Comparison of ENCODE assay signal across 8 mouse cellular contexts in the genomic region with DNA sequence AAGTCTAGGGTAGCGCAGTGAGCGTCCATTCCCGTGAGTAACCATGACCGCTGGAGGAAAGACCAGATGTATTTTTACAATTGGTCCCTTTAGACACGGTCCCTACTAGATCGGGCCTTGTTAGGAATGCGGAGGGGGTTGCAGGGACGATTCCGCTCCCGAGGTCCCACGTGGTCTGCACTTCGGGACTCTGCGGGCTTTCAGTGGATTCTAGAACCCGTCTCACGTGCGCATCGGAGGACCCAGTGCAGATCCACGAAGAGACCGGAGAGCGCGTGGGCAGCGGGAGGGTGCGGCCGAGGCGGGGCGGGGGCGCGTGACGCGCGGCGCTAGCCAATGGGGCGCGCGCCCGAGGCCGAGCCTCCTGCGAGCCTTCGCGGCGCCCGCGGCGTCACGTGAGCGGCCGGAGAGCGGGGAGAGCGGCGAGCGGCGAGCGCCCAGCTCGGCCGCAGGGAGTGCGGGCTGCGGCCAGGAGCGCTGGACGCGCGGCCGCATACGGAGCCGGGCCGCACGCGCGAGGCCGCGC. TPM values are rescaled to one million over a fixed set of nuclear protein-coding genes. Genes with fewer than 3 reads are reported as not detected.
DNase-seq lines count a peak whose midpoint lies in the region; ATAC-seq and TF ChIP-seq lines count a peak whose summit lies in the region.

A gene (plus strand): TSS at position 396 of the 526 bp plus-strand sequence.

- peaks cover 60% of the 10 kb centered on the region for H3K27me3 ChIP-seq in forebrain, embryonic 12.5 days
- peaks cover 40% of the 10 kb centered on the region for H3K27me3 ChIP-seq in heart, embryonic 13.5 days (replicated peaks)
- H3K27me3 ChIP-seq in kidney, embryonic 16.5 days (ENCODE audit: insufficient read depth, low read length) = peaks cover 17% of the 10 kb centered on the region
- peaks cover 23% of the 10 kb centered on the region for H3K27me3 ChIP-seq in limb, embryonic 14.5 days (ENCODE audit: control insufficient read depth, insufficient read depth, low read length)
- 0 out of 2 replicates have a peak, but pooled peaks cover 4% of the 10 kb centered on the region for H3K27me3 ChIP-seq in midbrain, postnatal 0 days (ENCODE audit: insufficient read depth, low read length)

- H3K27ac ChIP-seq in forebrain, embryonic 12.5 days = no peak within 1 kb of the TSS
- peak within 1 kb of the TSS; percentile 85 for H3K27ac ChIP-seq in heart, embryonic 13.5 days (replicated peaks)
- peak within 1 kb of the TSS; percentile 7 for H3K27ac ChIP-seq in kidney, embryonic 16.5 days (ENCODE audit: low read length)
- H3K27ac ChIP-seq in limb, embryonic 14.5 days (replicated peaks; ENCODE audit: low read depth, low read length) = no peak within 1 kb of the TSS
- H3K27ac ChIP-seq in midbrain, postnatal 0 days (ENCODE audit: low read depth, low read length) = peak within 1 kb of the TSS; percentile 82

- H3K36me3 ChIP-seq in forebrain, embryonic 12.5 days (replicated peaks) = no peaks in the 10 kb centered on the region
- H3K36me3 ChIP-seq in heart, embryonic 13.5 days = peaks cover 7% of the 10 kb centered on the region
- H3K36me3 ChIP-seq in kidney, embryonic 16.5 days (ENCODE audit: insufficient read depth, low read length) = peaks cover 4% of the 10 kb centered on the region; the same call in 1 of the 2 replicates
- H3K36me3 ChIP-seq in limb, embryonic 14.5 days (ENCODE audit: control insufficient read depth, insufficient read depth, low read length) = no peaks in the 10 kb centered on the region
- no peaks in the 10 kb centered on the region for H3K36me3 ChIP-seq in midbrain, postnatal 0 days (ENCODE audit: insufficient read depth, low read length)

- under 1% methylated on average over 47 of the region's 70 CpGs for WGBS in forebrain, embryonic 12.5 days
- WGBS in heart, embryonic 13.5 days = under 1% methylated on average over 70 of the region's 70 CpGs
- WGBS in kidney, embryonic 16.5 days = under 1% methylated on average over 64 of the region's 70 CpGs
- WGBS in limb, embryonic 14.5 days = under 1% methylated on average over 48 of the region's 70 CpGs
- 1% methylated on average over 48 of the region's 70 CpGs for WGBS in midbrain, postnatal 0 days

- H3K4me2 ChIP-seq in forebrain, embryonic 12.5 days = peak within 1 kb of the TSS; percentile 100
- peak within 1 kb of the TSS; percentile 95 for H3K4me2 ChIP-seq in heart, embryonic 13.5 days
- H3K4me2 ChIP-seq in kidney, embryonic 16.5 days (replicated peaks; ENCODE audit: low read depth, low read length) = peak within 1 kb of the TSS; percentile 100
- peak within 1 kb of the TSS; percentile 100 for H3K4me2 ChIP-seq in limb, embryonic 14.5 days (replicated peaks; ENCODE audit: low read depth, low read length, severe bottlenecking)
- peak within 1 kb of the TSS; percentile 99 for H3K4me2 ChIP-seq in midbrain, postnatal 0 days (ENCODE audit: low read depth, low read length, poor library complexity, severe bottlenecking)

- ATAC-seq in forebrain, embryonic 12.5 days (ENCODE audit: low FRiP score) = peak; percentile 78
- peak; percentile 39; the same call in 1 of the 2 replicates for ATAC-seq in heart, embryonic 13.5 days (ENCODE audit: extremely low read depth, insufficient number of reproducible peaks, low FRiP score, low TSS enrichment)
- peak; percentile 78 for ATAC-seq in kidney, embryonic 16.5 days (ENCODE audit: low FRiP score, low TSS enrichment)
- ATAC-seq in limb, embryonic 14.5 days (ENCODE audit: low FRiP score, low read depth) = peak; percentile 86
- ATAC-seq in midbrain, postnatal 0 days (ENCODE audit: low FRiP score) = peak; percentile 79

- H3K4me3 ChIP-seq in forebrain, embryonic 12.5 days (replicated peaks) = peak within 1 kb of the TSS; percentile 62
- H3K4me3 ChIP-seq in heart, embryonic 13.5 days = peak within 1 kb of the TSS; percentile 64
- peak within 1 kb of the TSS; percentile 71 for H3K4me3 ChIP-seq in kidney, embryonic 16.5 days (ENCODE audit: low read length)
- H3K4me3 ChIP-seq in limb, embryonic 14.5 days (replicated peaks; ENCODE audit: low read length) = peak within 1 kb of the TSS; percentile 64
- H3K4me3 ChIP-seq in midbrain, postnatal 0 days (ENCODE audit: low read depth, low read length) = peak within 1 kb of the TSS; percentile 77

- no peaks in the 10 kb centered on the region for H3K9me3 ChIP-seq in forebrain, embryonic 12.5 days
- no peaks in the 10 kb centered on the region for H3K9me3 ChIP-seq in heart, embryonic 13.5 days
- no peaks in the 10 kb centered on the region for H3K9me3 ChIP-seq in kidney, embryonic 16.5 days (ENCODE audit: low read length)
- H3K9me3 ChIP-seq in limb, embryonic 14.5 days (ENCODE audit: control insufficient read depth, low read length) = no peaks in the 10 kb centered on the region
- H3K9me3 ChIP-seq in midbrain, postnatal 0 days (ENCODE audit: low read length) = no peaks in the 10 kb centered on the region

- peaks cover 18% of the 10 kb centered on the region for H3K4me1 ChIP-seq in forebrain, embryonic 12.5 days
- H3K4me1 ChIP-seq in heart, embryonic 13.5 days = peaks cover 22% of the 10 kb centered on the region
- peaks cover 13% of the 10 kb centered on the region for H3K4me1 ChIP-seq in kidney, embryonic 16.5 days (ENCODE audit: insufficient read depth, low read length)
- H3K4me1 ChIP-seq in limb, embryonic 14.5 days (ENCODE audit: control insufficient read depth, insufficient read depth, low read length) = peaks cover 15% of the 10 kb centered on the region
- no peaks in the 10 kb centered on the region for H3K4me1 ChIP-seq in midbrain, postnatal 0 days (ENCODE audit: insufficient read depth, low read length)

- no peak for TF ChIP-seq POLR2A in limb, embryonic 14.5 days (IDR thresholded peaks at IDR 0.05; ENCODE audit: borderline replicate concordance, extremely low read depth, insufficient read depth, insufficient read length)

- no peak for TF ChIP-seq CTCF in midbrain, postnatal 0 days (IDR thresholded peaks at IDR 0.05)

- peak; percentile 25 for DNase-seq in thymus, postnatal 4 days
- no peak for DNase-seq in thymus, postnatal 14 days
- peak; percentile 38 for DNase-seq in limb, embryonic 14.5 days (ENCODE audit: low spot score)
- DNase-seq in midbrain, postnatal 0 days (ENCODE audit: low spot score) = peak; percentile 83
- DNase-seq in testis, postnatal 10 days (ENCODE audit: low spot score) = peak; percentile 88

- peak within 1 kb of the TSS; percentile 58 for H3K9ac ChIP-seq in forebrain, embryonic 12.5 days
- peak within 1 kb of the TSS; percentile 84 for H3K9ac ChIP-seq in heart, embryonic 13.5 days
- peak within 1 kb of the TSS; percentile 76 for H3K9ac ChIP-seq in kidney, embryonic 16.5 days (replicated peaks; ENCODE audit: low read length)
- H3K9ac ChIP-seq in limb, embryonic 14.5 days (ENCODE audit: low read depth, low read length, severe bottlenecking) = peak within 1 kb of the TSS; percentile 66
- H3K9ac ChIP-seq in midbrain, postnatal 0 days (replicated peaks; ENCODE audit: low read length, poor library complexity, severe bottlenecking) = peak within 1 kb of the TSS; percentile 75

RNA-seq across cellular contexts. Expression of the gene that starts here (rescaled TPM):
- 3.8 and 4.3 TPM in 2 replicates for polyA plus RNA-seq in forebrain, embryonic 12.5 days (2016; fragmentation: Nextera tagmentation; extraction: Ambion mirVana)
- 5.8 and 7.9 TPM in 2 replicates for polyA plus RNA-seq in heart, embryonic 13.5 days (2015; fragmentation: Nextera tagmentation; extraction: Ambion mirVana)
- polyA plus RNA-seq in kidney, embryonic 16.5 days (2015; fragmentation: Nextera tagmentation; extraction: Ambion mirVana) = 16.1 TPM in 2 replicates
- 7.0 TPM in 2 replicates for polyA plus RNA-seq in limb, embryonic 14.5 days (2012; rRNA removed)
- 4.4 and 5.3 TPM in 2 replicates for polyA plus RNA-seq in limb, embryonic 14.5 days (2014; fragmentation: Nextera tagmentation; extraction: Ambion mirVana)
- total RNA-seq in midbrain, postnatal 0 days (2014; rRNA removed) = 34.2 and 35.1 TPM in 2 replicates
- polyA plus RNA-seq in midbrain, postnatal 0 days (2015; fragmentation: Nextera tagmentation; extraction: Ambion mirVana) = 20.6 and 22.3 TPM in 2 replicates

Comparison
In these comparisons a context has a peak if more than half of its experiments do, and no peak if none do; other contexts are left out.
1. H3K27ac ChIP-seq: peak in heart, embryonic 13.5 days (single experiment), kidney, embryonic 16.5 days (single experiment) and midbrain, postnatal 0 days (single experiment); none in forebrain, embryonic 12.5 days (single experiment) and limb, embryonic 14.5 days (single experiment).
2. Peak in every context shown above with its lines, with median percentiles within 50 percentile points of each other: ATAC-seq, H3K4me2 ChIP-seq, H3K4me3 ChIP-seq and H3K9ac ChIP-seq.